Mouse (Mus musculus) adrenal gland, postnatal 14 days (tissue): Measurements from ENCODE around the gene Dnah8. TPM values are rescaled to one million over a fixed set of nuclear protein-coding genes. Genes with fewer than 3 reads are reported as not detected.

Experiments used
- DNase-seq: peaks from one replicate; pipeline ENCODE4 v3.0.0; 2021; ENCODE audit warnings: mixed read lengths
- total RNA-seq: library from RNA; stranded (reverse); gene quantifications from 2 replicates; pipeline ENCODE4 v1.2.3, GENCODE M21; 2021

Dnah8 gene
- total RNA-seq, 1 experiment from 2014 or later = 1.3 TPM

- no peak for DNase-seq
These were observed 200.3 kb downstream of the Dnah8 start for GRCm38 (mm10) chr17:30824473-30824872.

DNA sequence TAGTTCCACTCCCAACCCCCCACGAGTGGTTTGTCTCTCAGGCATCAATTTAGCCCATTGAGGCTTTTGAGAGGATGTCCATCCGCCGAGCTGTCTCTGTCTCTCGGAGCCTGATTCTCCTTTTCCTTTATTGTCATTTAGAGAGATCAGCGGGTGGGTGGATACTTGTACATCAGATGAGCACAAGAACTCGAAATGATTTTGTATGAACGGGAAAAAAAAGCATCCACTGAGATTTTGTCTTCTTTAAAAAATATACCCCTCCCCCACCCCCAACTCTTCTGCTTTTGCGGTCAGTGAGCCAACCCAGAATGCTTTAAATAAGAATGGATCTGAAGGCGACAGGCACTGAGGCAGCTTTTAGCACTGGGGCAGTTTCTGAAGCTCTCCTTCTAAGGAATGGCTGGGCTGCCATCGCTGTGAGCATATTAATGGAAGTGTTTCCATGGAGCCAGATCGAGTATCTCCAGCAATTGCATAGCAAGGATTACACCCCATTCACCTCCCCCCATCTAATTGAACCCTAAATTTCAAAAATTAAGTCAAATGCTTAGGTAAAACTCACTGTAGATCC is 201.7 kb downstream of the Dnah8 start:
- DNase-seq = no peak

DNA sequence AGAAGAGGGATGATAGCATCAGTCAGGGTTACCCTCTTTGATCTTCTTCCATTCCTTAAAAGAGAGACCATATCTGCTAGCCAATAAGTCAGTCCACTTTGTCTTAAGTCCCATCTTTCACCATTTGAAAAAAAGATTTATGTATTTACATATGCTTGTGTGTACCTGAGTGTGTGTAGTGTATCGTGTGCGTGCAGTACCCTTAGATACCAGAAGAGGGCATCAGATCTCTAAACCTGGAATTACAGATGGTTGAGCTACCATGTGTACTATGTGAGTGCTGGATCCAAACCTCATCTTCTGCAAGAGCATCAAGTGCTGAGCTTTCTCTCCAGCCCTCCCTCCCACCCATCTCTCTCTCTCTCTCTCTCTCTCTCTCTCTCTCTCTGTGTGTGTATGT is 207.0 kb downstream of the Dnah8 start:
- no peak for DNase-seq

DNA sequence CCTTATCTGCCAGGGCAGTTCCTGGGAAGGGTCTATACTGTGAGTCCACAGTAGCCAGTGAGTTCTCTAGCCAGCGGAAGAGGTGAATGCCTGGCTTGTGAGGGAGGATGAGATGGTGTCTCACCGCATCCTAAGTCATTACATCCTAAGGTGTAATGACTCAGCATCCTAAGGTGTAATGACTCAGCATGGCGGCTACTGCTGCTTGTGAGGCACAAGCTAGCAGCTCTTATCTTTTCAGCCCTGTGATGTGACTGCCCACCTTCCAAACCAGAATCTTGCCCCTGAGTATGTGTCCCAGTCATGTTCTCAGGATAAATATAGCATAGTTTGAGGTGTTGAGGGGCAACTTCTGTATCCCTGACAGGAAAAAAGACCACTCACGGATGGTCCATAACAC is 211.3 kb downstream of the Dnah8 start:
- DNase-seq = no peak

- DNase-seq = no peak
These were observed 212.9 kb downstream of the Dnah8 start for GRCm38 (mm10) chr17:30837031-30837430.

DNA sequence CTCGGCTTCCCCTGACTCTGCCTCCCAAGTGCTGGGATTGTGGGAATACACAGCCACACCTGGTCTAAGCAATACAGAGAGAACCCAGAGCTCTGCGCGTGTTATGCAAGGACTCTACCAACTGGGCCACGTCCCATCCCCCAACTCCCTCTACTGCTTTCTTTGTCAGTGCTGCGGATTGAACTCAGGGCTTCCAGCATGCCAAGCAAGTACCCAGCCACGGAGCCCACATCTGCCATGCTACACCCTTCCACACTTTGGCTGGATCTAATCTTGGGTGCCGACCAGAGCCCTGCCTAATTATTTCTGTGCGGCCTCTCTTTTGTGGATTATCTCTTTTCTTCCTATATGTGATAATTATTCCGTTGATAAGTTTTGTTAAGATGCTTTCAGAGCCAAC is 215.9 kb downstream of the Dnah8 start:
- DNase-seq = no peak

GRCm38 (mm10) chr17:30842312-30842711 is 218.2 kb downstream of the Dnah8 start:
- DNase-seq = no peak

- peak; percentile 51 for DNase-seq
These were observed 220.2 kb downstream of the Dnah8 start for GRCm38 (mm10) chr17:30844321-30844791.

DNA sequence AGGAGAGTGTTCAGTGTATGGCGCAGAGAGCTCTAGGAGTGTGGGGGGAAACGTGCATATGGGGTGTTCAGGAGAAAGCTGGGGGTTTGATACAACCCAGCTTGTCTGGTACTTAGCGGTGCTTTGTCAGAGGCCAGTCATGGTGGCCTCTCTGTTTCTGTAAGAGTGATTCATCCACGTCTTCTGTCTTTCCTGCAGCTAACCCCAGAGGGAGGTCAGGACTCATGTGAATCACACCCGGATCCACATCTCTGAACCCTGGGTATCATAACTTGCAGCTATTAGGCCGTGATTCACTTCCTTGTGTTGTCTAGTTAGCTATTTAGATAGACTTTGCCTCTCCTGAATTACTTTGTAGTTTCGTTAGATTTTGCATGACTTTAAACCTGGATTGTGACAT is 223.3 kb downstream of the Dnah8 start:
- DNase-seq = no peak

GRCm38 (mm10) chr17:30848086-30848485 is 223.9 kb downstream of the Dnah8 start:
- DNase-seq = no peak

DNA sequence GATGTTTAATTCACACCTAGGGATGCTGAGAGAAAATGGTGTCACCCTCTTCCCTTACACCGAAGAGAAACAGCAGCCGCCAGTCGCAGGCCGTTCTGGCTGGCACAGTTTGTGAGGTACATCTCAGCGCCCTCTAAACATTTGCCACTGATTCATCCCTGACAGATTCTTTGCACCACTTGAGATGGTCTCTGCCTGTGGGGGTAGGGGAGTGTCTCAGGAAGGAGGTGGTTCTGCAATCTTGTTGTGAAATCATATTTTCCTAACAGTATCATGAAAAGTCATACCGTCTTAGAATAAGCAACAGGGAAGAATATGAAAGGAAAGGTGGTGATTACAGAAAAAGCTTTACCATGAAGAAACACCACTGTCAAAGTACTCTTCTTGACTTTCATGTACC is 224.7 kb downstream of the Dnah8 start:
- no peak for DNase-seq

- no peak for DNase-seq
These were observed 225.7 kb downstream of the Dnah8 start for GRCm38 (mm10) chr17:30849813-30850212.

- no peak for DNase-seq
These were observed 228.2 kb downstream of the Dnah8 start for GRCm38 (mm10) chr17:30852345-30852744.

DNA sequence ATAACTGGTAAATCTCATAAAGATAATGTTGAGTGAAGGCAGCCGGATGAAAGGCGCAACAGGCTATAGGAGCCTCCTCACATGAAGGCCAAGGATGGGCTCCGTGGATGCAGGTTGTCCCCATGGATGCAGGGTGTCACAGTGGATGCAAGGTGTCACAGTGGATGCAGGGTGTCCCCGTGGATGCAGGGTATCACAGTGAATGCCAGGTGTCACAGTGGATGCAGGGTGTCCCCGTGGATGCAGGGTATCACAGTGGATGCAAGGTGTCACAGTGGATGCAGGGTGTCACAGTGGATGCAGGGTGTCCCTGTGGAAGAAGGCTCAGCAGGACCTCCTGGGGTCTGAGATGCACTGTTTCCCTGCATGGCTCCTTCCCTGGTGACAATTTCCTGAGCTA is 233.2 kb downstream of the Dnah8 start:
- no peak for DNase-seq

DNA sequence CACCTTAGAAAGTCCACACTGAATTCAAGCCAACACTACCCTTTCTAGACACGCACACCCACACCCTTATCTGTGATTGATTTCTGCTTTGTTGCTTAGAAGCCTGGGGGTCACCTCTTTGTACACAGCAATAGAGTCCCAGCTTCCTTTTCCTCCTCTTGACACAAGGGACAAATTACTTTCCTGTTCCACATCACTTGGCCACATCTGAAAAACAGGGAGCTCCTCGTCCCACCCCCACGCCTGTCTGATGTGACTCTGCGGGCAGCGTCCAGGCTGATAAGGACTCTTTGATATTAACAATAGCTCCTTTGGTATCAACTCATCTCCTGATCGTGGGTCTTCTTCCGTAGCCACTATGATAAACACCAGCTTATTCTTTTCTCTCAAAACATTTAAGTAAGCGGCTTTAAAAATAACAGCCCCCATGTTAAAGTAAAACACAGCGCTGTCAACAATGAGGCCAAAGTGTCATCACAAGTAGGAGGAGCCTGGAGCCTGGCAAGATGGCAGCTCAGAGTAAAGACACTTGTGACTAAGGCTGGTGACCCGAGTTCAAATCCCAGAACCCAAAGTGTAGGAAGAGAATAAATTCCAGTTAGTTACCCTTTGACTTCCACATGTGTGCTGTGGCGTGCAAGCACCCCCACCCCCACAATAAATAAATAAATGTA is 234.6 kb downstream of the Dnah8 start:
- DNase-seq = peak; percentile 53

- DNase-seq = no peak
These were observed 235.9 kb downstream of the Dnah8 start for GRCm38 (mm10) chr17:30859989-30860585.

GRCm38 (mm10) chr17:30860606-30861005 is 236.5 kb downstream of the Dnah8 start:
- no peak for DNase-seq

DNA sequence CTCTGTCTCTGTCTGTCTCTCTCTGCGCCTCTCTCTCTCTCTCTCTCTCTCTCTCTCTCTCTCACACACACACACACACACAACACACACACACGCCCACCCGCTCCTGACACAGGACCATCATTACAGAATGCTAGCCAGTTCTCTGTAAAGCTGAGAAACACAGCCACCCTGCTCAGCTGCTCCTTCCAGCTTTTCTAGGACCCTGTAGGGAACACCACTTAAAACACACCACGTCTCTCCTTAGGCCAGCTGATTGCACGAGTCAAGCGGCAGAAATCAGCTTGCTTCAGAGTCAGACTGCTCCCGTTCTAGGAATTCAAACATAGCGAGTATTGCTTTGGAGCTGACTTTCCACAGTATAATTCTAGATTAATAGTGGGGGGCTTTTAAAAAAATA is 242.1 kb downstream of the Dnah8 start:
- DNase-seq = no peak

DNA sequence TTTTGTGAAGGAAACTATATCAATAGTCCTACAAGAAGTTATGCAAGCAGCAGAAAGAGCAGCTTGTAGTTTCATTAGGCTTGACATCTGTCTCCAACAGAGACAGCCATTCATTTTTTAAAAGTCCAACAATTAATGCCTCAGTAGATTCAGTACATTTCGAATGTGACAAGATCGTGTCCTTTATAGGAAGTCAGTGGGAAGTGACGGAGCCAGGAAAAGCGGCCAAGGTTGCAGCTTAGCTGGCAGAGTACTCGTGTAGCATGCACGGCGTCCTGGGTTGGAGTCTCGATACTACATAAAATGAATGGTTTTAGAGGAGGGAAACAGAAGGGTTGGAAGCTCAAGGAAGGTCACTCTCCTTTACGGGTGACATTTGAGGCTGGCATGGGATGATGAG is 242.8 kb downstream of the Dnah8 start:
- DNase-seq = peak; percentile 64

DNA sequence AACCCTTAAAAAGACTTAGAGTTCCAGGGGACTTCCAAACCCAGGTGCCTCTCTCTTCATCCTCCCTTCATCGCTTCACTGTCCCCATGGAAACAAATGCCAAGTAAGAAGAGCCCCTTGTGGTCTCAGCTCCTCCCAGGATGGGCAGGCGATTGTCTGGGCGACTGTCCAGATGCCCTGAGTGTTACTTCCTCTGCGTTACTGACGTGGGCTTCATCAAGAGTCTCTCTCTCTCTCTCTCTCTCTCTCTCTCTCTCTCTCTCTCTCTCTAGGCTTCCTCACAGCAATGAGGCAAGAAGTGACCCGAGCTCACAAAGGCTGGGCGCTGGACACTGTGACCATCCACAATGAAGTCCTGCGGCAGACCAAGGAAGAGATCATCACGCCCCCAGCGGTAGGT is 246.9 kb downstream of the Dnah8 start:
- no peak for DNase-seq

GRCm38 (mm10) chr17:30874276-30874675 is 250.1 kb downstream of the Dnah8 start:
- DNase-seq = no peak

- DNase-seq = no peak
These were observed 253.3 kb downstream of the Dnah8 start for GRCm38 (mm10) chr17:30877456-30877855.

GRCm38 (mm10) chr17:30878626-30879025 is 254.5 kb downstream of the Dnah8 start:
- no peak for DNase-seq

- no peak for DNase-seq
These were observed 256.2 kb downstream of the Dnah8 start for GRCm38 (mm10) chr17:30880391-30880790.
